Mouse (Mus musculus) forebrain, embryonic 10.5 days (tissue): Measurements from ENCODE around the gene Fcrla. TPM values are rescaled to one million over a fixed set of nuclear protein-coding genes. Genes with fewer than 3 reads are reported as not detected.

Experiments used
- DNase-seq: peaks from one replicate; pipeline ENCODE4 v3.0.0-alpha.2; 2017; ENCODE audit warnings: low spot score; ENCODE audit errors: extremely low spot score
- H3K27ac ChIP-seq: fragments of 300-500 bp; sonication (generic); 2 replicates; pipeline ENCODE4 v1.5.1; 2016; ENCODE audit warnings: mild to moderate bottlenecking
- H3K27me3 ChIP-seq: fragments of 300-500 bp; sonication (generic); 2 replicates; pipeline ENCODE4 v1.6.1; 2016; ENCODE audit warnings: mild to moderate bottlenecking; ENCODE audit not compliant: poor library complexity, severe bottlenecking
- H3K36me3 ChIP-seq: fragments of 300-500 bp; sonication (generic); replicated peaks from 2 replicates; pipeline ENCODE4 v1.6.1; 2016; ENCODE audit warnings: mild to moderate bottlenecking, moderate library complexity
- H3K4me1 ChIP-seq: fragments of 300-500 bp; sonication (generic); 2 replicates; pipeline ENCODE4 v1.6.1; 2016
- H3K4me3 ChIP-seq: fragments of 300-500 bp; sonication (generic); 2 replicates; pipeline ENCODE4 v1.5.1; 2016; ENCODE audit warnings: mild to moderate bottlenecking, moderate library complexity
- H3K9me3 ChIP-seq: fragments of 300-500 bp; sonication (generic); 2 replicates; pipeline ENCODE4 v1.6.1; 2016; ENCODE audit warnings: mild to moderate bottlenecking, moderate library complexity
- WGBS: fragments of 180-500 bp; shearing (Covaris S2); methylation state at CpG from one replicate; pipeline ENCODE4 v1.1.7; 2016; 5-methylcytosine and 5-hydroxymethylcytosine counted together
- polyA plus RNA-seq: library from polyadenylated mRNA; unstranded; fragments of >200 nt; fragmentation: Nextera tagmentation; extraction: Ambion mirVana; gene quantifications from 2 replicates; pipeline ENCODE4 v1.2.1, GENCODE M21; 2016

Gene Fcrla
- polyA plus RNA-seq, 1 experiment from 2014 or later: not detected

- Histone ChIP-seq H3K36me3 (no peaks in the 10 kb centered on the region), H3K4me1 (no peaks in the 10 kb centered on the region), H3K27me3 (no peaks in the 10 kb centered on the region), H3K4me3 (no peak overlapping the region), H3K9me3 (no peaks in the 10 kb centered on the region), H3K27ac (no peak overlapping the region)
- WGBS: 95% methylated on average over 8 of the region's 8 CpGs
- DNase-seq: no peak
Observed at GRCm38 (mm10) chr1:170919308-170919707, 8.1 kb downstream of the Fcrla start.

GRCm38 (mm10) chr1:170915657-170916056, 11.7 kb downstream of the Fcrla start:
- Histone ChIP-seq H3K27ac (no peak overlapping the region), H3K9me3 (no peaks in the 10 kb centered on the region), H3K4me1 (no peaks in the 10 kb centered on the region), H3K4me3 (no peak overlapping the region), H3K27me3 (peaks cover 2% of the 10 kb centered on the region; the same call in 1 of the 2 replicates), H3K36me3 (no peaks in the 10 kb centered on the region)
- WGBS: 86% methylated on average over 5 of the region's 5 CpGs
- DNase-seq: no peak

GRCm38 (mm10) chr1:170912891-170913615, 14.3 kb downstream of the Fcrla start, which contains the start of gene Fcrlb:
Gene Fcrlb (minus strand): TSS chr1:170912941.
- DNase-seq: no peak
- 68% methylated on average over 5 of the region's 5 CpGs for WGBS
- H3K36me3 ChIP-seq: no peaks in the 10 kb centered on the region
- H3K9me3 ChIP-seq: no peaks in the 10 kb centered on the region
- no peak within 1 kb of the TSS for H3K4me3 ChIP-seq
- no peak within 1 kb of the TSS for H3K27ac ChIP-seq
- H3K4me1 ChIP-seq: peaks cover 7% of the 10 kb centered on the region
- H3K27me3 ChIP-seq: peaks cover 28% of the 10 kb centered on the region

GRCm38 (mm10) chr1:170911907-170912660, 15.3 kb downstream of the Fcrla start:
- Histone ChIP-seq H3K4me1 (peaks cover 16% of the 10 kb centered on the region), H3K27ac (no peak overlapping the region), H3K9me3 (no peaks in the 10 kb centered on the region), H3K4me3 (no peak overlapping the region), H3K36me3 (no peaks in the 10 kb centered on the region), H3K27me3 (peaks cover 38% of the 10 kb centered on the region)
- WGBS: 88% methylated on average over 11 of the region's 11 CpGs
- DNase-seq: no peak

- H3K36me3 ChIP-seq: no peaks in the 10 kb centered on the region
- peaks cover 17% of the 10 kb centered on the region for H3K4me1 ChIP-seq
- H3K9me3 ChIP-seq: no peaks in the 10 kb centered on the region
- H3K4me3 ChIP-seq: peak overlapping the region; percentile 65
- DNase-seq: peak; percentile 30
- no peak overlapping the region for H3K27ac ChIP-seq
- 4% methylated on average over 21 of the region's 21 CpGs for WGBS
- H3K27me3 ChIP-seq: peaks cover 74% of the 10 kb centered on the region
Observed at GRCm38 (mm10) chr1:170908341-170908740, 19.0 kb downstream of the Fcrla start.

GRCm38 (mm10) chr1:170907456-170908191, 19.8 kb downstream of the Fcrla start:
- WGBS: under 1% methylated on average over 71 of the region's 71 CpGs
- peak overlapping the region; percentile 65 for H3K4me3 ChIP-seq
- peak overlapping the region; percentile 22; the same call in 1 of the 2 replicates for H3K27ac ChIP-seq
- H3K4me1 ChIP-seq: peaks cover 17% of the 10 kb centered on the region
- DNase-seq: peak; percentile 46
- no peaks in the 10 kb centered on the region for H3K36me3 ChIP-seq
- no peaks in the 10 kb centered on the region for H3K9me3 ChIP-seq
- H3K27me3 ChIP-seq: peaks cover 81% of the 10 kb centered on the region

GRCm38 (mm10) chr1:170907111-170907455, 20.3 kb downstream of the Fcrla start:
- no peaks in the 10 kb centered on the region for H3K9me3 ChIP-seq
- no peak for DNase-seq
- 24% methylated on average over 11 of the region's 11 CpGs for WGBS
- H3K27me3 ChIP-seq: peaks cover 86% of the 10 kb centered on the region
- no peak overlapping the region for H3K27ac ChIP-seq
- peak overlapping the region; percentile 65 for H3K4me3 ChIP-seq
- H3K4me1 ChIP-seq: peaks cover 17% of the 10 kb centered on the region
- no peaks in the 10 kb centered on the region for H3K36me3 ChIP-seq

GRCm38 (mm10) chr1:170903485-170903884, 23.9 kb downstream of the Fcrla start:
- WGBS: 81% methylated on average over 5 of the region's 5 CpGs
- Histone ChIP-seq H3K36me3 (no peaks in the 10 kb centered on the region), H3K9me3 (no peaks in the 10 kb centered on the region), H3K4me1 (peaks cover 15% of the 10 kb centered on the region), H3K27me3 (peaks cover 67% of the 10 kb centered on the region), H3K27ac (no peak overlapping the region), H3K4me3 (no peak overlapping the region)
- no peak for DNase-seq

GRCm38 (mm10) chr1:170901536-170902238, 25.7 kb downstream of the Fcrla start:
- Histone ChIP-seq H3K4me3 (peak overlapping the region; percentile 31), H3K36me3 (no peaks in the 10 kb centered on the region), H3K27ac (no peak overlapping the region), H3K9me3 (no peaks in the 10 kb centered on the region), H3K4me1 (no peaks in the 10 kb centered on the region), H3K27me3 (peaks cover 49% of the 10 kb centered on the region)
- 36% methylated on average over 10 of the region's 10 CpGs for WGBS
- DNase-seq: peak; percentile 82

- Histone ChIP-seq H3K27ac (no peak overlapping the region), H3K27me3 (peaks cover 41% of the 10 kb centered on the region), H3K9me3 (no peaks in the 10 kb centered on the region), H3K36me3 (no peaks in the 10 kb centered on the region), H3K4me3 (no peak overlapping the region), H3K4me1 (no peaks in the 10 kb centered on the region)
- 44% methylated on average over 10 of the region's 10 CpGs for WGBS
- no peak for DNase-seq
Observed at GRCm38 (mm10) chr1:170900799-170901467, 26.4 kb downstream of the Fcrla start.

- 82% methylated on average over 16 of the region's 16 CpGs for WGBS
- H3K27me3 ChIP-seq: peaks cover 18% of the 10 kb centered on the region
- no peaks in the 10 kb centered on the region for H3K4me1 ChIP-seq
- no peaks in the 10 kb centered on the region for H3K9me3 ChIP-seq
- no peaks in the 10 kb centered on the region for H3K36me3 ChIP-seq
- no peak overlapping the region for H3K4me3 ChIP-seq
- H3K27ac ChIP-seq: no peak overlapping the region
- DNase-seq: no peak
Observed at GRCm38 (mm10) chr1:170898413-170899075, 28.8 kb downstream of the Fcrla start.
